In genomic region chr7:125766976-125767831, GRCm38 (mm10) we compare ENCODE assay signal across 8 mouse cellular contexts. TPM values are rescaled to one million over a fixed set of nuclear protein-coding genes. Genes with fewer than 3 reads are reported as not detected.
A peak's percentile ranks its signal among the peaks of the same experiment; 100 is the strongest.
DNase-seq lines count a peak whose midpoint lies in the region; TF ChIP-seq lines count a peak whose summit lies in the region.

No protein-coding gene starts in this region.

- no peaks in the 10 kb centered on the region for H3K36me3 ChIP-seq in E14TG2a.4 (ENCODE audit: insufficient read depth, low read length)
- H3K36me3 ChIP-seq in heart, adult 2 months (ENCODE audit: control insufficient read depth, insufficient read depth, low read length): no peaks in the 10 kb centered on the region
- peaks cover under 1% of the 10 kb centered on the region for H3K36me3 ChIP-seq in liver, adult 2 months (ENCODE audit: control insufficient read depth, insufficient read depth, low read length)

- no peak overlapping the region for H3K9ac ChIP-seq in heart, adult 2 months (ENCODE audit: low read depth, low read length)
- no peak overlapping the region for H3K9ac ChIP-seq in liver, adult 2 months (ENCODE audit: low read depth, low read length)

- H3K27ac ChIP-seq in heart, adult 2 months: no peak overlapping the region
- no peak overlapping the region for H3K27ac ChIP-seq in liver, adult 2 months (replicated peaks; ENCODE audit: insufficient read depth, low read depth, low read length)

- intact Hi-C loops in heart, adult 2 months (cut with DNase I): loop anchor here (5.0 kb wide), 1 partner anchor 315 kb away; the partner anchor contains the start of gene Gsg1l

- no peaks in the 10 kb centered on the region for H3K4me1 ChIP-seq in E14TG2a.4 (replicated peaks; ENCODE audit: low read depth, low read length)
- no peaks in the 10 kb centered on the region for H3K4me1 ChIP-seq in heart, adult 2 months (ENCODE audit: control insufficient read depth, insufficient read depth, low read length)
- no peaks in the 10 kb centered on the region for H3K4me1 ChIP-seq in liver, adult 2 months (ENCODE audit: control insufficient read depth, insufficient read depth, low read length)

- no peaks in the 10 kb centered on the region for H3K27me3 ChIP-seq in E14TG2a.4 (ENCODE audit: insufficient read depth, low read length)
- H3K27me3 ChIP-seq in heart, adult 2 months (ENCODE audit: control insufficient read depth, insufficient read depth, low read length): no peaks in the 10 kb centered on the region
- H3K27me3 ChIP-seq in liver, adult 2 months (ENCODE audit: control insufficient read depth, insufficient read depth, low read length): no peaks in the 10 kb centered on the region

- no peaks in the 10 kb centered on the region for H3K79me2 ChIP-seq in heart, adult 2 months (replicated peaks; ENCODE audit: control insufficient read depth, insufficient read depth, low read length)
- H3K79me2 ChIP-seq in liver, adult 2 months (ENCODE audit: control insufficient read depth, insufficient read depth, low read length): no peaks in the 10 kb centered on the region

- TF ChIP-seq POLR2A in heart, adult 2 months (IDR thresholded peaks at IDR 0.05; ENCODE audit: insufficient read depth, low read depth, low read length): no peak
- TF ChIP-seq POLR2A in liver, adult 2 months (IDR thresholded peaks at IDR 0.05; ENCODE audit: extremely low read depth, insufficient read depth, low read length): no peak

- WGBS in heart, adult 2 months: 65% methylated on average over 9 of the region's 9 CpGs
- 74% methylated on average over 9 of the region's 9 CpGs for WGBS in liver, adult 2 months

- H3K9me3 ChIP-seq in E14TG2a.4 (ENCODE audit: low read length): no peaks in the 10 kb centered on the region

- TF ChIP-seq CTCF in E14TG2a.4 (conservative IDR thresholded peaks at IDR 0.05; ENCODE audit: low read length): peak; percentile 74
- TF ChIP-seq CTCF in heart, adult 2 months (IDR thresholded peaks at IDR 0.05): peak; percentile 76
- TF ChIP-seq CTCF in liver, adult 2 months (IDR thresholded peaks at IDR 0.05; ENCODE audit: low read depth, low read length): peak; percentile 72

- no peak for TF ChIP-seq EP300 in heart, adult 2 months (IDR thresholded peaks at IDR 0.05; ENCODE audit: insufficient read depth, low read depth, low read length)

- peak; percentile 12 for DNase-seq in adipocyte (ENCODE audit: low spot score)
- peak; percentile 79 for DNase-seq in embryo, embryonic 11 days
- DNase-seq in heart, adult 2 months: peak in 1 of 2 experiments; percentile 36
- peak; percentile 62 for DNase-seq in kidney, postnatal 10 days
- peak; percentile 17 for DNase-seq in liver, adult 2 months (ENCODE audit: extremely low read depth, low read depth, low spot score)
- DNase-seq in retina, adult 2 months (ENCODE audit: low read depth, low spot score): peak; percentile 34
- DNase-seq in yolk sac, embryonic 10.5 days (ENCODE audit: low spot score): no peak

- H3K4me3 ChIP-seq in E14TG2a.4 (replicated peaks; ENCODE audit: low read length): no peak overlapping the region
- H3K4me3 ChIP-seq in heart, adult 2 months: no peak overlapping the region
- no peak overlapping the region for H3K4me3 ChIP-seq in liver, adult 2 months (ENCODE audit: insufficient read depth, low read depth, low read length)

RNA-seq across cellular contexts. Expression of gene D430042O09Rik, which starts 59.5 kb away (rescaled TPM):
- 10 to 100 TPM in 1 of 2 experiments, 1 to 10 TPM in 1; 9.3 to 11.5 TPM for total RNA-seq in heart, adult 2 months (2021)
- 8.2 and 10.4 TPM in 2 replicates for polyA plus RNA-seq in heart, adult 2 months (2012; rRNA removed)
- total RNA-seq in liver, adult 2 months (2014; rRNA removed): 8.5 and 9.9 TPM in 2 replicates
- 8.8 and 9.0 TPM in 2 replicates for polyA plus RNA-seq in liver, adult 2 months (2012; rRNA removed)

RNA-seq across cellular contexts. Expression of gene Gtf3c1, which starts 59.6 kb away (rescaled TPM):
- total RNA-seq in heart, adult 2 months (2021): 10 to 100 TPM; 46.3 to 47.9 TPM
- 30.2 and 36.4 TPM in 2 replicates for polyA plus RNA-seq in heart, adult 2 months (2012; rRNA removed)
- total RNA-seq in liver, adult 2 months (2014; rRNA removed): 14.9 and 21.0 TPM in 2 replicates
- polyA plus RNA-seq in liver, adult 2 months (2012; rRNA removed): 23.5 and 24.4 TPM in 2 replicates
